Mouse (Mus musculus) embryonic facial prominence, embryonic 15.5 days (tissue): Measurements from ENCODE around the gene Mpo. TPM values are rescaled to one million over a fixed set of nuclear protein-coding genes. Genes with fewer than 3 reads are reported as not detected.

Experiments used
- ATAC-seq: fragments of 200-750 bp; cut with Nextera tagmentation; 2 replicates; pipeline ENCODE4 v1.8.0; 2017; ENCODE audit warnings: low read depth, moderate TSS enrichment; ENCODE audit not compliant: insufficient number of reproducible peaks, low FRiP score, low TSS enrichment
- H3K27ac ChIP-seq: fragments of 300-500 bp; sonication (generic); replicated peaks from 2 replicates; pipeline ENCODE4 v1.5.1; 2015; ENCODE audit warnings: mild to moderate bottlenecking, inconsistent platforms
- H3K27me3 ChIP-seq: fragments of 300-500 bp; sonication (generic); 2 replicates; pipeline ENCODE4 v1.6.1; 2015; ENCODE audit warnings: inconsistent platforms
- H3K36me3 ChIP-seq: fragments of 300-500 bp; sonication (generic); 2 replicates; pipeline ENCODE4 v1.6.1; 2015; ENCODE audit warnings: mild to moderate bottlenecking, inconsistent platforms
- H3K4me1 ChIP-seq: fragments of 300-500 bp; sonication (generic); 2 replicates; pipeline ENCODE4 v1.6.1; 2015; ENCODE audit warnings: inconsistent platforms
- H3K4me2 ChIP-seq: fragments of 300-500 bp; sonication (generic); replicated peaks from 2 replicates; pipeline ENCODE4 v1.6.1; 2015; ENCODE audit warnings: mild to moderate bottlenecking, inconsistent platforms
- H3K4me3 ChIP-seq: fragments of 300-500 bp; sonication (generic); replicated peaks from 2 replicates; pipeline ENCODE4 v1.5.1; 2015; ENCODE audit warnings: mild to moderate bottlenecking, inconsistent platforms
- H3K9ac ChIP-seq: fragments of 300-500 bp; sonication (generic); 2 replicates; pipeline ENCODE4 v1.6.1; 2015; ENCODE audit warnings: inconsistent platforms
- H3K9me3 ChIP-seq: fragments of 300-500 bp; sonication (generic); replicated peaks from 2 replicates; pipeline ENCODE4 v1.6.1; 2016; ENCODE audit warnings: inconsistent platforms
- WGBS: fragments of 180-500 bp; shearing (Covaris S2); methylation state at CpG from one replicate; pipeline ENCODE4 v1.1.7; 2015; 5-methylcytosine and 5-hydroxymethylcytosine counted together
- polyA plus RNA-seq: library from polyadenylated mRNA; unstranded; fragments of >200 nt; fragmentation: Nextera tagmentation; extraction: Ambion mirVana; gene quantifications from 2 replicates; pipeline ENCODE4 v1.2.1, GENCODE M21; 2015

Gene Mpo
- polyA plus RNA-seq, 1 experiment from 2014 or later: 0.85 TPM

- no peak overlapping the region for H3K4me3 ChIP-seq
- no peak overlapping the region for H3K4me2 ChIP-seq
- H3K9ac ChIP-seq: no peak overlapping the region
- no peaks in the 10 kb centered on the region for H3K36me3 ChIP-seq
- no peak overlapping the region for H3K27ac ChIP-seq
- 0 out of 2 replicates have a peak, but pooled peaks cover 5% of the 10 kb centered on the region for H3K4me1 ChIP-seq
- no peaks in the 10 kb centered on the region for H3K27me3 ChIP-seq
- ATAC-seq: no peak
- no peaks in the 10 kb centered on the region for H3K9me3 ChIP-seq
- 78% methylated on average over 8 of the region's 8 CpGs for WGBS
Observed at GRCm38 (mm10) chr11:87751031-87751430, 42.4 kb upstream of the Mpo start.

- 51% methylated on average over 4 of the region's 4 CpGs for whole genome bisulfite sequencing
- no peak overlapping the region for H3K4me3 ChIP-seq
- H3K27ac ChIP-seq: no peak overlapping the region
- ATAC-seq: no peak
- no peaks in the 10 kb centered on the region for H3K9me3 ChIP-seq
- H3K36me3 ChIP-seq: no peaks in the 10 kb centered on the region
- H3K4me2 ChIP-seq: no peak overlapping the region
- H3K4me1 ChIP-seq: 0 out of 2 replicates have a peak, but pooled peaks cover 5% of the 10 kb centered on the region
- H3K9ac ChIP-seq: no peak overlapping the region
- H3K27me3 ChIP-seq: no peaks in the 10 kb centered on the region
Observed at GRCm38 (mm10) chr11:87751491-87751966, 41.9 kb upstream of the Mpo start.

GRCm38 (mm10) chr11:87752307-87752706, 41.1 kb upstream of the Mpo start:
- H3K4me2 ChIP-seq: no peak overlapping the region
- H3K27ac ChIP-seq: no peak overlapping the region
- H3K36me3 ChIP-seq: no peaks in the 10 kb centered on the region
- no peaks in the 10 kb centered on the region for H3K27me3 ChIP-seq
- H3K4me1 ChIP-seq: 0 out of 2 replicates have a peak, but pooled peaks cover 5% of the 10 kb centered on the region
- 85% methylated on average over 1 of the region's 1 CpGs for WGBS
- no peak for ATAC-seq
- no peaks in the 10 kb centered on the region for H3K9me3 ChIP-seq
- H3K9ac ChIP-seq: no peak overlapping the region
- no peak overlapping the region for H3K4me3 ChIP-seq

GRCm38 (mm10) chr11:87753255-87753654, 40.1 kb upstream of the Mpo start:
- Histone ChIP-seq H3K4me1 (0 out of 2 replicates have a peak, but pooled peaks cover 5% of the 10 kb centered on the region), H3K9me3 (no peaks in the 10 kb centered on the region), H3K36me3 (no peaks in the 10 kb centered on the region), H3K27me3 (no peaks in the 10 kb centered on the region), H3K9ac (no peak overlapping the region), H3K4me2 (no peak overlapping the region), H3K27ac (no peak overlapping the region), H3K4me3 (no peak overlapping the region)
- no peak for ATAC-seq
- 83% methylated on average over 8 of the region's 8 CpGs for WGBS

- no peak for ATAC-seq
- 0 out of 2 replicates have a peak, but pooled peaks cover 5% of the 10 kb centered on the region for H3K4me1 ChIP-seq
- no peak overlapping the region for H3K27ac ChIP-seq
- H3K4me2 ChIP-seq: no peak overlapping the region
- H3K9me3 ChIP-seq: no peaks in the 10 kb centered on the region
- H3K9ac ChIP-seq: no peak overlapping the region
- no peak overlapping the region for H3K4me3 ChIP-seq
- 82% methylated on average over 5 of the region's 5 CpGs for WGBS
- peaks cover under 1% of the 10 kb centered on the region; the same call in 1 of the 2 replicates for H3K27me3 ChIP-seq
- H3K36me3 ChIP-seq: no peaks in the 10 kb centered on the region
Observed at GRCm38 (mm10) chr11:87753891-87754501, 39.4 kb upstream of the Mpo start.

- no peak overlapping the region for H3K9ac ChIP-seq
- no peak overlapping the region for H3K27ac ChIP-seq
- WGBS: 60% methylated on average over 5 of the region's 5 CpGs
- peaks cover 6% of the 10 kb centered on the region for H3K27me3 ChIP-seq
- ATAC-seq: no peak
- no peaks in the 10 kb centered on the region for H3K36me3 ChIP-seq
- no peak overlapping the region for H3K4me3 ChIP-seq
- no peak overlapping the region for H3K4me2 ChIP-seq
- no peaks in the 10 kb centered on the region for H3K4me1 ChIP-seq
- no peaks in the 10 kb centered on the region for H3K9me3 ChIP-seq
Observed at GRCm38 (mm10) chr11:87754603-87755002, 38.8 kb upstream of the Mpo start.

- Histone ChIP-seq H3K9ac (no peak overlapping the region), H3K4me2 (no peak overlapping the region), H3K27ac (no peak overlapping the region), H3K27me3 (peaks cover 15% of the 10 kb centered on the region), H3K9me3 (no peaks in the 10 kb centered on the region), H3K4me1 (peaks cover 5% of the 10 kb centered on the region), H3K4me3 (no peak overlapping the region), H3K36me3 (no peaks in the 10 kb centered on the region)
- no peak for ATAC-seq
- WGBS: 80% methylated on average over 14 of the region's 17 CpGs
Observed at GRCm38 (mm10) chr11:87755360-87756017, 37.9 kb upstream of the Mpo start.

GRCm38 (mm10) chr11:87756251-87756820, 37.0 kb upstream of the Mpo start:
- Histone ChIP-seq H3K36me3 (no peaks in the 10 kb centered on the region), H3K9me3 (no peaks in the 10 kb centered on the region), H3K4me2 (no peak overlapping the region), H3K27me3 (peaks cover 23% of the 10 kb centered on the region), H3K4me1 (peaks cover 7% of the 10 kb centered on the region), H3K9ac (no peak overlapping the region), H3K27ac (no peak overlapping the region), H3K4me3 (no peak overlapping the region)
- no peak for ATAC-seq
- 83% methylated on average over 15 of the region's 15 CpGs for WGBS

- ATAC-seq: no peak
- 85% methylated on average over 25 of the region's 25 CpGs for WGBS
- Histone ChIP-seq H3K4me1 (peaks cover 7% of the 10 kb centered on the region), H3K27me3 (peaks cover 33% of the 10 kb centered on the region), H3K36me3 (no peaks in the 10 kb centered on the region), H3K4me3 (no peak overlapping the region), H3K4me2 (no peak overlapping the region), H3K9me3 (no peaks in the 10 kb centered on the region), H3K9ac (no peak overlapping the region), H3K27ac (no peak overlapping the region)
Observed at GRCm38 (mm10) chr11:87757001-87757954, 36.1 kb upstream of the Mpo start.

GRCm38 (mm10) chr11:87758161-87758911, 35.0 kb upstream of the Mpo start:
- no peak overlapping the region for H3K27ac ChIP-seq
- peaks cover 43% of the 10 kb centered on the region for H3K27me3 ChIP-seq

More at GRCm38 (mm10) chr11:87758161-87758911, 35.0 kb upstream of the Mpo start:
- no peak for ATAC-seq
- Histone ChIP-seq H3K4me2 (no peak overlapping the region), H3K9me3 (no peaks in the 10 kb centered on the region), H3K36me3 (no peaks in the 10 kb centered on the region), H3K9ac (no peak overlapping the region), H3K4me1 (peaks cover 9% of the 10 kb centered on the region), H3K4me3 (no peak overlapping the region)
- 78% methylated on average over 7 of the region's 7 CpGs for WGBS
